Mouse (Mus musculus) left cerebral cortex, postnatal 10 days (tissue): ENCODE data around the gene Cnp. TPM values are rescaled to one million over a fixed set of nuclear protein-coding genes. Genes with fewer than 3 reads are reported as not detected.
"Not testable (repeated sequence)": the region's sequence is repeated elsewhere in the genome, so short reads cannot be mapped to it uniquely, and the experiment has no call there.

Experiments
- DNase-seq, 2 experiments: peaks; one replicate each; pipeline ENCODE4 v3.0.0; 2021 to 2022; ENCODE audit warnings: low spot score in 2 of 2, mixed read lengths in 1 of 2; ENCODE audit errors: extremely low spot score in 1 of 2
- intact Hi-C: fragments of 180-260 bp; cut with DNase I; formaldehyde crosslinking; loops from one replicate; pipeline ENCODE4 v1.15.1; 2025
- total RNA-seq, 2 experiments: library from RNA; stranded (reverse); gene quantifications; 2 replicates each; pipeline ENCODE4 v1.2.3; 2021

Gene Cnp
- total RNA-seq: 100 to 1,000 TPM in 1 of 2 experiments, 10 to 100 TPM in 1; 73.3 to 104 TPM

DNA sequence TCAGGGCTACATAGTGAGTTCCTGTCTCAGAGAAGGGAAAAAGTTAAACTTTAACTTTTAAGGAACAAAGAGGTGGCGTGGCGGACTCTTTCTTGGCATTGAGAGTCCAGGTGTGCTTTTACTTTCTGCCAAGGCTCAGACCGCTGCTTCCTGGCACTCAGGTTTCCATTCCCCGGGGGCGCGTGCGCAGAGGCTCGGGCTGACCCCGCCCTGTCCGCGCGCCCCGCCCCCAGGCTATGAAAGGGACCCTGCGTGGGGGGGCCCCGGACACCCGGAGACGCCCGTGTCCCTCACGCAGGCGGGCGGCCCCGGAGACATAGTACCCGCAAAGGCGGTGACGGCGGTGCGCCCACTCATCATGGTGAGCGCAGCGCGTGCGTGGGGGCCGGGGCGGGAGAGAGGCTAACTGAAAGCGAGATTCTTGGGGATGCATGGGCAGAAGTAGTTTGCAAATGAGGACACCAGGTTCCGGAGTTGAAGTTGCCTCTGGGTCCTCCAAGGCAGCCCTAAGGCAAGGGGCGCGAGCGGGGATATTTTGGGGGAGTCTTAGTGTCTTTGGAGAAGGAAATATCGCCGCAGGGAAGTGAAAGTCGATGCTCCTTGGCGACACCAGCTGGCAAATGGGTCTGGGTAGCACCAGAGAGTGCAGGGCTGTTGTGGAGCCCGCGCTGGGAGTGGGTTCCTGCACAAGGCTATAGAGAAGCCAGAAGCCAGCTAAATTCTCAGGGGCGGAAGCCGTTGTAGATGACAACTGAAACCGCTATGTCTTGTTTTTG lies at the start of gene Cnp:
Gene Cnp (plus strand): TSS at position 197 of the 776 bp plus-strand sequence.
- peak; percentile 45 to 83 for DNase-seq
- intact Hi-C loops: loop anchor here (5.0 kb wide), 1 partner anchor 37 kb away; no protein-coding TSS in a partner anchor

GRCm38 (mm10) chr11:100524987-100525630 lies 49.6 kb upstream of the Cnp start:
- intact Hi-C loops: no loop called here
- DNase-seq: no peak

DNA sequence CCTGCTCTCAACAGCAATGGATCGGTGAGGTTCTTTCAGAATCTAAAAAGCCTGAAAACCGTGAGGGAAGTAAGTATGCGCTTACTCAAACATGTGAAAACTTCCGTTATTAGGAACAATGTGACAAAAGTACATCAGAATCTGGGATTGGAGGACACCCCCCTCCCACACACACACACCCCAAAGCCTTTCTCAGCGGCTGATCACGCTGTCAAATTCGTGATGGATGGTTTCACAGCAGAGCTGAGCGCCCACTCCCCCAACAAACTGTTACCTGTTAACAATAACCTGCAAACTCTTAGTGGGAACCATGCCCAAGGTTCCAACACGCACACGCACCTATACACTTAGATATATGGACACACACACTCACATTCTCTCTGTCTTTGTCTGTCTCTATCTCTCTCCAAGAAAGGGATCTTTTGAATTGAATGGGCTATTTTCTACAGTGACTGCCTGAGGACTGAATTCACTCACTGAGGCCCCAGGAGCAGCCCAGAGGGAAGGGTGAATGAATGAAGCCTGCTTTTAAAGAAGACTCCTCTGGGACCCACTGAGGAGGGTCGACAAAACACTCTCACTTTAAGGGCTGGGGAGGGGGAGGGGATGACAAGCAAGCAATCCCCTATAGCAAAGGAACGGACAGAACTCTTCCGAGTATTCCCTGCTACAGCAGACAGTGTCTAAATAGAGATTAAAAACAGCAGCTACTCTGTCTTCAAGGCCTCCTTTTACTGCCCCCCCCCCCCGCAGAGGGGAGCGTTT lies 48.5 kb upstream of the Cnp start:
- no peak for DNase-seq
- intact Hi-C loops: no loop called here

- peak; percentile 47 to 78 for DNase-seq
- intact Hi-C loops: no loop called here
These were observed 47.6 kb upstream of the Cnp start for GRCm38 (mm10) chr11:100527066-100527457.

DNA sequence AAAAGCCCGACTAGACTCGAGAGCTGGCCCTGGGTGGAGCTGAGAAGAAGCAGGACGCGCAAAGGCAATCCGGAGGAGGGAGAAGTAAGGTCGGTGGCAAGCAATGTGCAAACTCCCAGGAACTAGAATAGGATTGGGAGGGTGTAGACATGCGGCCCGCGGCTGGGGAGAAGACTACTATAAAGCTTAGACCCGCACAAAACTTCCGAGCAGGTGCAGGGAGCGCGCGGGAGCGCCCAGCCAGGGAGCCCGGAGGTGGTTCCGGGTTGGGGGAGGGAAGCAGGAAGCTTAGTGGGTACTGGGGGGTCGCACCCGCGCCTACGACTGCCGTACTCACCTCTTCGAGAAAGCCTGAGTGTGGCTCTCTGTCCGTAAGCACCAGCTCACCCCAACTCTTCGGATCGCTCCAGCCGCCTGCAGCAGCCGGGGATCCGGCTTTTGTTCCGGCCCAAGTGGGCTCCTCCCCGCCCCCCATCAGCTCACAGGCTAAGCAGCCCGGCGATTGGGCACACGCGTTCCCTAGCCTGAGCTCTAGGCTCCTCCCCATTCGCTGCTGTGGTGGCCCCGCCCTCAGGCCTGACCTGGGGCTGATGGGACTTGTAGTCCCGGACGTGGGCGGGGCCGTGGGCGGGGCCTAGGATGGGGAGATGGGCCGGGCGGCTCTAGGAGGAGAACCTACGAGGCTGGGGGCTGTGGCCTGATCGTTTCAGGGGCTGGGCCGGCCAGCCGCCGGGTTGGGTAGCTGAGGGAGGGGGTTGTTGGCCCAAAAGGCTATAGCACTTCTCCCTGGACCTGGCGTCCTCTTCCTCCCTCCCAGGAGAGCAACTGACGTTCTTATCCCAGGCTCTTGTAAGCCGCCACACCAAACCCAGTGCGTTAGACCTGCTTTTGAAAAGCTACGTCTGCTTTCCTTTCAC lies 47.0 kb upstream of the Cnp start, which contains the start of gene Acly:
Gene Acly (minus strand): TSS at position 543 of the 917 bp plus-strand sequence.
- intact Hi-C loops: no loop called here
- DNase-seq: peak; percentile 98 to 100

DNA sequence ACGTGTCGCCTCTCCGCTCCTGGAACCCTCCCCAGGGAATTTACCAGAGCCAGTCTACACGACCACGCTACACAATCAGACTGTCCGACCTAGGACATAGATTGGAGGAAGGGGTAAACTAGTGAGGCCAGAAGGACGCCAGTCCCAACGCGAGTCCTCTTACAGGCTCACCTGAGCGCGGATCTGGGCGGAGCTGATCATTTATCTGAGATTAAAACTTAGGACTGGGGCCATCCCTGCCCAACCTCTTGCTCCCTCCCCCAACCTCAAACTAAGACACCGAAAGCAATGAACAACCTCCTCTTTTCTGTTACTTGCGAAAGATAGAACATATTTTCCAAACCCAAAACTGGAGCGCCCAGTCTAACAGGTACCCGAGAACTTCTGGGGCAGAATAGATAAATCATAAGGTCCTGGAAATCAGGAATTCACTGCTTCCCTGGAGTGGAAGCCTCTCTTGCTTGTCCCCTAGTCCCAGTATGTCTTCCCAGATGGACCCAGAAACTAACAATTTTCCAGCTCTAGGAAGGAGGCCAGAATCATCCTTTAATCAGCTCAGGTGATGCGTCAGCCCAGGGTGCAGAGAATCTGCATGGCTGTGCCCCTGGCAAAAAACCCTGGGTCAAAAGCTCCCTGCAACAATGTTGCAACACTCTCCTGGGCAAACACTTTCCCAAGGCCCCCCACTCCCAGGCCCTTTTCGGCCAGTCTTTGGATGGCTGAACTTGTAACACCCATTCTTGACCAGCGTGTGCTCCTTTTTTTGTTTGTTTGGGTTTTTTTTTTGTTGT lies 46.1 kb upstream of the Cnp start:
- DNase-seq: no peak
- intact Hi-C loops: no loop called here

- intact Hi-C loops: no loop called here
- DNase-seq: no peak
These were observed 40.8 kb upstream of the Cnp start for GRCm38 (mm10) chr11:100533871-100534270.

DNA sequence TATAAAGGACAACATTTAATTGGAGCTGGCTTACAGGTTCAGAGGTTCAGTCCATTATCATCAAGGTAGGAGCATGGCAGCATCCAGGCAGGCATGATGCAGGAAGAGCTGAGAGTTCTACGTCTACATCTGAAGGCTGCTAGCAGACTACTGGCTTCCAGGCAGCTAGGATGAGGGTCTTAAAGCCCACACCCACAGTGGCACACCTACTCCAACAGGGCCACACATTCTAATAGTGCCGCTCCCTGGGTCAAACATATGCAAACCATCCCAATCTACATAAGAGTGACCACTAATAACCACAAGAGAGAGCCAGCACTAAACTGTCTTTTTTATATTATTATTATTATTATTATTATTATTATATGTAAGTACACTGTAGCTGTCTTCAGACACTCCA lies 40.3 kb upstream of the Cnp start:
- intact Hi-C loops, DNase-seq: not testable (repeated sequence)

DNA sequence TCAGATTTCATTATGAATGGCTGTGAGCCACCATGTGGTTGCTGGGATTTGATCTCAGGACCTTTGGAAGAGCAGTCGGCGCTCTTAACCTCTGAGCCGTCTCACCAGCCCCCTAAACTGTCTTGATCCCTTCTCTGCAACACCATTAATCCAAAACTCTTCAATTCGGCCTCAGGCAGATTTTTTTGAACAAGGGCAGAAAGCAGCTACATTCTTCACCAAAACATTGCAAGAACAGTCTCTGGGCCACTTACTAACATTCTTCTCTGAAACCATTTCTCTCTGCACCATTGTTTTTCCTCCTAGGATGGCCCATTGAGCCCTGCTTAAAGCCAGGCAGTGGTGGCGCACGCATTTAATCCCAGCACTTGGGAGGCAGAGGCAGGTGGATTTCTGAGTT lies 39.9 kb upstream of the Cnp start:
- DNase-seq, intact Hi-C loops: not testable (repeated sequence)

GRCm38 (mm10) chr11:100535996-100536395 lies 38.7 kb upstream of the Cnp start:
- no peak for DNase-seq
- intact Hi-C loops: no loop called here

DNA sequence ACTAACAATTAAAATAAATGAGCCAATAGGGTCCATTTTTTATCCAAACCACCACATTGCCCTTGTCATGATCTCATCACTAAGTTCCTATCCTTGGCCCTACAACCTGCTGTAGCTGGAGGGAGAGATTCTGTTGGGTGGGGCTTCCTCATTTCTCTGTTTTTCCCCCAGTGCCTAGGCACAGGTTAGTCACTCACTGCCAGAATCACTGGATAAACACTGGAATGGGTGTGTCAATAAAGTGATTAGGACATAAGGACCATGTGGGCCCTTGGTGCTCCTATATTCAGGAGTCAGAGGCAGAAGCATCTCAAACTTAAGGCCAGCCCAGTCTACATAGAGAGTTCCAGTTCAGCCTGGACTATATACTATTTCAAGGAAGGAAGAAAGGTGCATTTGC lies 38.2 kb upstream of the Cnp start:
- intact Hi-C loops: no loop called here

GRCm38 (mm10) chr11:100540966-100541365 lies 33.7 kb upstream of the Cnp start:
- no peak for DNase-seq
- intact Hi-C loops: no loop called here

More for the DNA sequence above, 38.2 kb upstream of the Cnp start:
- DNase-seq: no peak

DNA sequence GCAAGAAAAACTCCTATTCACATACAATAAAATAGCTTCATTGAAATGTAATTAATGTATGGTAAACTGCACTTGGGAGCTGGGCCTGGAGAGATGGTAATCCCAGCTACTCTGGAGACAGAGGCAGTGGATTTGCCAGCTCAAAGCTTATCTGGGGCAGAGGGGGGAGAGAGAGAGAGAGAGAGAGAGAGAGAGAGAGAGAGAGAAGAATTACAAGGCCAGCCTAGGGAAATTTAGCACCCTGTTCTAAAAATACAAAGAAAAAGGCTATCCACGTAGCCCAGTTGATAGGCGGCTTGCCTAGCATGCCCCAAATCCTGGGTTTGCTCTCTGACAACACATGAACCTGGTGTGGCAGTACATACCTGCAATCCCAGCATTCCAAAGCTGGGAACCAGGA lies 33.1 kb upstream of the Cnp start:
- intact Hi-C loops: no loop called here
- DNase-seq: no peak

DNA sequence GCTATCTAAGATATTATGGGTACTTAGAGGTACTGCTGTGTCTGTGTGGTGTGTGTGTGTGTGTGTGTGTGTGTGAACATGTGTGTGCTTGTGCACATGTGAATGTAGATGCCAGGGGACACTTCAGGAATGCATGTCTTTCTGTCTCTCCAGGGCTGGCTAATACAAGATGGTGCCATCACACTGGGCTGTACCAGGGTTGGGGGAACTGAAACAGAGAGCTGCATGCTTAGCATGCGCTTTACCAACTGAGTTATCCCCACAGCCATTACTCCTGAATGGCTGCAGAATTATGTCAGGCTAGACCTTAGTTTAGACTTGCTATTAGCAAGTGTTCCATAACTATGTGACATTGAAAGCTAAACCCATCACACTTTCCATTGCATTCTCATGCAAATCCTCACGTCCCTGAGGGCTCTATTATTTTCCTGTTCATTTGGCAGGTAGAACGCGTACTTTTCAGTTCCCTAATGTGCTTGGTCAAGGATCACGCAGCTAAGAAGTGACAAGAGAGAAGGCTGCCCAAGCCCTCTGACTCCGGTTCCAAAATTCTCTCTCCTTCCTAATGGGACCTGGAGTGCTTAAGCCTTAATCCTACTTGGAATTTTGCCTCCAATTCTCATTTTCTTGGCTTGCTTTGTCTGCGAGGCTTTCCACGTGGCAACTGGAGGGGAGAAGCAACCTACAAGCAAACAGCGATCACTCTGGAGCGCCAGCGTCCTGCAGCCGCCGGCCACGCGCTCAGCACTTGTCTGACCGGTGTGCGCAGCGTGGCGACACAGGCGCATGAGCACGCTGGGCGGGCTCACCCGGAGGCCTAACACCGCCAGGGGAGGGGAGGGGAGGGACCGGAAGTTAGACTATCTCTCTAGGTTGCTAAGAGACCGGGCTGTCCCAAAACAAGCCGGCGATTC lies 29.6 kb upstream of the Cnp start, which contains the start of gene Ttc25:
Gene Ttc25 (plus strand): TSS at position 776 of the 914 bp plus-strand sequence.
- intact Hi-C loops: no loop called here
- DNase-seq: peak; percentile 72 to 91

GRCm38 (mm10) chr11:100545746-100546085 lies 29.0 kb upstream of the Cnp start:
- intact Hi-C loops: no loop called here
- DNase-seq: no peak

DNA sequence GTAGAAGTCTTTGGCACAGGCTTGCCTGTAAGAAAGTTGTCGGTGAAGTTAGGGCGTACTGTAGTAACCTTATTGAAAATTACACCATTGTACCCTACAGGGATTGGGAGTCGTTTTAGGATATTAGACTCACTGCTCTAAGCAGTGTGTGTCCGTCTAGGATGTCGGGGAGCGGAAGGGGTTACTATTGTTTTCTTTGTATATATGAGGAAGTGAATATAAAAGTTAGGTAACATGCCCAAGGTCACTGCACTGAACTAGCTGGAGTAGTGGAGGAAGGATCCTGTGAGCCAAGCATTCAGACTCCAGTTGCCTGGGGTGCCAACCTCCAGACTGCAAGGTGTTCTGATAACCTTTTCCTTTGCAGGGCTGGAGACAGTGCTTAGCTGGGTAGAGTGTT lies 27.7 kb upstream of the Cnp start:
- intact Hi-C loops: no loop called here
- DNase-seq: no peak

- DNase-seq: no peak
- intact Hi-C loops: no loop called here
These were observed 26.6 kb upstream of the Cnp start for GRCm38 (mm10) chr11:100548141-100548540.
